Comparison of ENCODE assay signal across 8 mouse cellular contexts in genomic region chr13:22043503-22044431, GRCm38 (mm10). TPM values are rescaled to one million over a fixed set of nuclear protein-coding genes. Genes with fewer than 3 reads are reported as not detected.
A peak's percentile ranks its signal among the peaks of the same experiment; 100 is the strongest.
DNase-seq lines count a peak whose midpoint lies in the region; ATAC-seq and TF ChIP-seq lines count a peak whose summit lies in the region.

No protein-coding gene starts in this region.

- under 1% methylated on average over 9 of the region's 14 CpGs for WGBS in forebrain, embryonic 13.5 days
- WGBS in limb, embryonic 15.5 days, result 2% methylated on average over 13 of the region's 14 CpGs
- 3% methylated on average over 9 of the region's 14 CpGs for WGBS in neural tube, embryonic 11.5 days

- peak overlapping the region; percentile 65 for H3K4me2 ChIP-seq in forebrain, embryonic 13.5 days
- peak overlapping the region; percentile 63 for H3K4me2 ChIP-seq in limb, embryonic 15.5 days
- H3K4me2 ChIP-seq in neural tube, embryonic 11.5 days (ENCODE audit: low read depth), result peak overlapping the region; percentile 49

- H3K4me3 ChIP-seq in layer of hippocampus, adult 2 months, result peak overlapping the region; percentile 54
- peak overlapping the region; percentile 43 for H3K4me3 ChIP-seq in forebrain, embryonic 13.5 days
- H3K4me3 ChIP-seq in limb, embryonic 15.5 days, result peak overlapping the region; percentile 40
- H3K4me3 ChIP-seq in neural tube, embryonic 11.5 days (ENCODE audit: low read depth, low read length), result peak overlapping the region; percentile 31

- peak overlapping the region; percentile 70 for H3K27ac ChIP-seq in layer of hippocampus, adult 2 months
- H3K27ac ChIP-seq in forebrain, embryonic 13.5 days, result peak overlapping the region; percentile 88
- peak overlapping the region; percentile 85 for H3K27ac ChIP-seq in limb, embryonic 15.5 days
- H3K27ac ChIP-seq in neural tube, embryonic 11.5 days (ENCODE audit: low read depth, low read length), result peak overlapping the region; percentile 76

- H3K27me3 ChIP-seq in forebrain, embryonic 13.5 days, result no peaks in the 10 kb centered on the region
- H3K27me3 ChIP-seq in limb, embryonic 15.5 days, result no peaks in the 10 kb centered on the region
- H3K27me3 ChIP-seq in neural tube, embryonic 11.5 days (ENCODE audit: control insufficient read depth, insufficient read depth, low read length), result no peaks in the 10 kb centered on the region

- H3K4me1 ChIP-seq in forebrain, embryonic 13.5 days, result peaks cover 27% of the 10 kb centered on the region
- peaks cover 23% of the 10 kb centered on the region for H3K4me1 ChIP-seq in limb, embryonic 15.5 days
- 0 out of 2 replicates have a peak, but pooled peaks cover 6% of the 10 kb centered on the region for H3K4me1 ChIP-seq in neural tube, embryonic 11.5 days (ENCODE audit: control insufficient read depth, insufficient read depth, low read length)

- H3K9ac ChIP-seq in forebrain, embryonic 13.5 days, result peak overlapping the region; percentile 71
- H3K9ac ChIP-seq in limb, embryonic 15.5 days, result 0 out of 2 replicates have a peak overlapping the region, but pooled peaks have one; percentile 23
- H3K9ac ChIP-seq in neural tube, embryonic 11.5 days (ENCODE audit: low read length), result peak overlapping the region; percentile 53

- ATAC-seq in forebrain, embryonic 13.5 days, result peak; percentile 16
- no peak for ATAC-seq in limb, embryonic 15.5 days (ENCODE audit: insufficient number of reproducible peaks, low FRiP score, low TSS enrichment, low read depth)
- ATAC-seq in neural tube, embryonic 11.5 days (ENCODE audit: insufficient read depth, low FRiP score, low TSS enrichment), result peak; percentile 21; the same call in 1 of the 2 replicates

- no peaks in the 10 kb centered on the region for H3K9me3 ChIP-seq in forebrain, embryonic 13.5 days (replicated peaks)
- no peaks in the 10 kb centered on the region for H3K9me3 ChIP-seq in limb, embryonic 15.5 days
- H3K9me3 ChIP-seq in neural tube, embryonic 11.5 days (ENCODE audit: control insufficient read depth, low read length), result no peaks in the 10 kb centered on the region

- no peaks in the 10 kb centered on the region for H3K36me3 ChIP-seq in forebrain, embryonic 13.5 days (ENCODE audit: poor library complexity, severe bottlenecking)
- no peaks in the 10 kb centered on the region for H3K36me3 ChIP-seq in limb, embryonic 15.5 days
- H3K36me3 ChIP-seq in neural tube, embryonic 11.5 days (ENCODE audit: control insufficient read depth, insufficient read depth, low read length), result no peaks in the 10 kb centered on the region

- no peak for DNase-seq in layer of hippocampus, adult 2 months (ENCODE audit: low spot score in 2 of 2)
- no peak for DNase-seq in layer of hippocampus, adult 9-10 months (ENCODE audit: low spot score)
- DNase-seq in ZHBTc4 (ENCODE audit: low read depth, low spot score), result peak; percentile 81
- DNase-seq in neural tube, embryonic 11.5 days (ENCODE audit: low spot score), result no peak
- DNase-seq in adrenal gland, postnatal 10 days, result no peak
- no peak for DNase-seq in right cerebral cortex, postnatal 4 days

- TF ChIP-seq CTCF in layer of hippocampus, adult 2 months (conservative IDR thresholded peaks at IDR 0.05), result peak; percentile 88

RNA-seq across cellular contexts. Expression of gene Hist1h2bj, which starts 0.8 kb away (rescaled TPM):
- 10 to 100 TPM; 12.9 to 15.9 TPM for total RNA-seq in layer of hippocampus, adult 2 months (2021)
- 13.3 and 13.9 TPM in 2 replicates for polyA plus RNA-seq in forebrain, embryonic 13.5 days (2015; fragmentation: Nextera tagmentation; extraction: Ambion mirVana)
- 6.8 and 8.1 TPM in 2 replicates for polyA plus RNA-seq in limb, embryonic 15.5 days (2015; fragmentation: Nextera tagmentation; extraction: Ambion mirVana)
- 12.4 and 13.1 TPM in 2 replicates for polyA plus RNA-seq in neural tube, embryonic 11.5 days (2014; fragmentation: Nextera tagmentation; extraction: Ambion mirVana)
- 100 to 1,000 TPM; 170 to 209 TPM for total RNA-seq in adrenal gland, postnatal 10 days (2021)

RNA-seq across cellular contexts. Expression of gene Hist1h2ag, which starts 1.0 kb away (rescaled TPM):
- total RNA-seq in layer of hippocampus, adult 2 months (2021), result 10 to 100 TPM; 16.5 to 20.6 TPM
- 60.3 and 62.0 TPM in 2 replicates for polyA plus RNA-seq in forebrain, embryonic 13.5 days (2015; fragmentation: Nextera tagmentation; extraction: Ambion mirVana)
- 32.9 and 36.9 TPM in 2 replicates for polyA plus RNA-seq in limb, embryonic 15.5 days (2015; fragmentation: Nextera tagmentation; extraction: Ambion mirVana)
- 51.6 and 61.4 TPM in 2 replicates for polyA plus RNA-seq in neural tube, embryonic 11.5 days (2014; fragmentation: Nextera tagmentation; extraction: Ambion mirVana)
- 100 to 1,000 TPM; 237 to 260 TPM for total RNA-seq in adrenal gland, postnatal 10 days (2021)

RNA-seq across cellular contexts. Expression of gene Hist1h4i, which starts 2.6 kb away (rescaled TPM):
- 10 to 100 TPM; 64.2 to 71.7 TPM for total RNA-seq in layer of hippocampus, adult 2 months (2021)
- polyA plus RNA-seq in forebrain, embryonic 13.5 days (2015; fragmentation: Nextera tagmentation; extraction: Ambion mirVana), result 42.8 and 45.2 TPM in 2 replicates
- 15.8 and 18.4 TPM in 2 replicates for polyA plus RNA-seq in limb, embryonic 15.5 days (2015; fragmentation: Nextera tagmentation; extraction: Ambion mirVana)
- polyA plus RNA-seq in neural tube, embryonic 11.5 days (2014; fragmentation: Nextera tagmentation; extraction: Ambion mirVana), result 25.5 and 29.2 TPM in 2 replicates
- 100 to 1,000 TPM; 136 to 154 TPM for total RNA-seq in adrenal gland, postnatal 10 days (2021)

RNA-seq across cellular contexts. Expression of gene Hist1h2bk, which starts 8.1 kb away (rescaled TPM):
- 10 to 100 TPM; 23.5 to 24.4 TPM for total RNA-seq in layer of hippocampus, adult 2 months (2021)
- polyA plus RNA-seq in forebrain, embryonic 13.5 days (2015; fragmentation: Nextera tagmentation; extraction: Ambion mirVana), result 7.5 and 10.3 TPM in 2 replicates
- 4.2 and 6.2 TPM in 2 replicates for polyA plus RNA-seq in limb, embryonic 15.5 days (2015; fragmentation: Nextera tagmentation; extraction: Ambion mirVana)
- polyA plus RNA-seq in neural tube, embryonic 11.5 days (2014; fragmentation: Nextera tagmentation; extraction: Ambion mirVana), result 6.2 and 10.8 TPM in 2 replicates
- total RNA-seq in adrenal gland, postnatal 10 days (2021), result 100 to 1,000 TPM; 299 to 338 TPM

RNA-seq across cellular contexts. Expression of gene Hist1h2ah, which starts 8.4 kb away (rescaled TPM):
- total RNA-seq in layer of hippocampus, adult 2 months (2021), result 10 to 100 TPM; 12.5 to 17.0 TPM
- polyA plus RNA-seq in forebrain, embryonic 13.5 days (2015; fragmentation: Nextera tagmentation; extraction: Ambion mirVana), result 2.8 and 10.7 TPM in 2 replicates
- 4.7 and 7.2 TPM in 2 replicates for polyA plus RNA-seq in limb, embryonic 15.5 days (2015; fragmentation: Nextera tagmentation; extraction: Ambion mirVana)
- polyA plus RNA-seq in neural tube, embryonic 11.5 days (2014; fragmentation: Nextera tagmentation; extraction: Ambion mirVana), result 6.6 and 16.2 TPM in 2 replicates
- 100 to 1,000 TPM; 239 to 319 TPM for total RNA-seq in adrenal gland, postnatal 10 days (2021)
